Mouse (Mus musculus): ENCODE measurements around the gene Fscn2. TPM values are rescaled to one million over a fixed set of nuclear protein-coding genes. Genes with fewer than 3 reads are reported as not detected.

The Fscn2 gene
- polyA plus RNA-seq, 1 experiment, result not detected

DNA sequence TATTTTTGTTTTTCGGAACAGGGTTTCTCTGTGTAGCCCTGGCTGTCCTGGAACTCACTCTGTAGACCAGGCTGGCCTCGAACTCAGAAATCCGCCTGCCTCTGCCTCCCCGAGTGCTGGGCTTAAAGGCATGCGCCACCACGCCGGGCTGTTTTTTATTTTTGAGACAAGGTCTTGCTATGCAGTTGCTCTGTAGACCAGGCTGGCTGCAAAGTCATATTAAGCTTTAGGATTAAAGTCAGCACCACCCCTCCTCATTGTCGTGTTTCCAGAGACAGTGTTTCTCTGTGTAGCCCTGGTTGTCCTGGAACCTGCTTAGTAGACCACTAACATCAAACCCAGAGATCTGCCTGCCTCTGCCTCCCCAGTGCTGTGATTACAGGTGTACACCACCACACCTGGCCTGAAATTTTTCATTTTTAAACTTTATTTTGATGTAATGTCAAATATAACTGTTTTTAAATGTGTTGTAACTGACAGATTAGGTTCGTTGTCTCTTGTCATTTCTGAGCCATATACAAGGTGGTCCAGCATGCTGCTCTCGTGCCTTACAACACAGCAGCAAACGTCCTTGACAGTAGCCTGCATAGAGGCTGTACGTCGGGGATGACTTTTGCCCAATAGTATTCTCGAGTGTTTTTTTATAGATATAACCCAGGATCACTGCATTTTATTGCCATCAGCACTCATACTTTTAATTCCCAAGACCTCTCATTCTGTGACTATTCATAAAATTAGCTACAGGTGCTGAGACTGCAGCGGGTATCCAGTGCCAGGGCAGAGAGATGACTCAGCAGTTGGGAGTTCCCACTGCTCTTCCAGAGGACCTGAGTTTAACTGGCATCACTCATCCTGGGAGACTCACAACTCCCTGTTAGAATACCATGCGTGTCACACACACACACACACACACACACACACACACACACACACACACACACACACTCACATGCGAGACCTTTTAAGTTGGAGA lies 6.7 kb upstream of the Fscn2 start:
- Histone ChIP-seq H3K36me3 (ENCODE audit: control insufficient read depth, insufficient read depth, low read length) (no peaks in the 10 kb centered on the region), H3K27ac (ENCODE audit: insufficient read depth, low read depth, low read length) (peak overlapping the region; percentile 18; the same call in 1 of the 2 replicates), H3K27me3 (ENCODE audit: control insufficient read depth, insufficient read depth, low read length) (no peaks in the 10 kb centered on the region), H3K4me1 (ENCODE audit: control insufficient read depth, insufficient read depth, insufficient read length, low read length) (peaks cover 37% of the 10 kb centered on the region), H3K4me3 (ENCODE audit: low read depth, low read length) (no peak overlapping the region)
- TF ChIP-seq POLR2A (IDR thresholded peaks at IDR 0.05; ENCODE audit: low read depth, low read length), result no peak
- no peak for TF ChIP-seq CTCF (IDR thresholded peaks at IDR 0.05; ENCODE audit: extremely low read depth, insufficient read length, insufficient replicate concordance, low read depth, low read length)
- WGBS, result 69% methylated on average over 17 of the region's 17 CpGs

DNA sequence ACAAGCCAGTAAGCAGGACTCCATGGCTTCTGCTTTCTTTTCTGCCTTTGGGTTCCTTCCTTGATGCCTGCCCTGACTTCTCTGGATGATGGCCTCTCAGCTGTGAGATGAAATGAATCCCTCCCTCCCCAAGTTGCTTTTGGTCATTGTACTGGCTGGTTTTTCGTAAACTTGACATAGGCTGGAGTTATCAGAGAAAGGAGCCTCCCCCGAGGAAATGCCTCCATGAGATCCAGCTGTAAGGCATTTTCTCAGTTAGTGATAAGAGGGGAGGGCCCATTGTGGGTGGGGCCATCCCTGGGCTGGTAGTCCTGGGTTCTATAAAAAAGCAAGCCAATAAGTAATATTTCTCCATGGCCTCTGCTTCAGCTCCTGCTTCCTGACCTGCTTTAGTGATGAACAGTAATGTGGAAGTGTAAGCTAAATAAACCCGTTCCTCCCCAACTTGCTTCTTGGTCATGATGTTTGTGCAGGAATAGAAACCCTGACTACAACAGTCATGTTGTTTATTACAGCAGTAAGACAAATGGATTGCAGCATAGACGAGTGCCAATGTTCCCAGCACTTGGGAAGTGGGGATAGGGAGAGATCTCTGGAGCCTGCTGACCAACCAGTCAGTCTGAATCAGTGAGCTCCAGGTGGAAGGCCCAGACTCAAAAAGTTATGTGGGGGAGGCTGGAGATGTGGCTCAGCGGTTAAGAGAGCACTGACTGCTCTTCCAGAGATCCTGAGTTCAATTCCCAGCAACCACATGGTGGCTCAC lies 5.9 kb upstream of the Fscn2 start:
- Histone ChIP-seq H3K4me1 (ENCODE audit: control insufficient read depth, insufficient read depth, insufficient read length, low read length) (peaks cover 41% of the 10 kb centered on the region), H3K27ac (ENCODE audit: insufficient read depth, low read depth, low read length) (0 out of 2 replicates have a peak overlapping the region, but pooled peaks have one; percentile 18), H3K27me3 (ENCODE audit: control insufficient read depth, insufficient read depth, low read length) (no peaks in the 10 kb centered on the region), H3K36me3 (ENCODE audit: control insufficient read depth, insufficient read depth, low read length) (no peaks in the 10 kb centered on the region), H3K4me3 (ENCODE audit: low read depth, low read length) (no peak overlapping the region)
- TF ChIP-seq CTCF (IDR thresholded peaks at IDR 0.05; ENCODE audit: extremely low read depth, insufficient read length, insufficient replicate concordance, low read depth, low read length) (no peak), POLR2A (IDR thresholded peaks at IDR 0.05; ENCODE audit: low read depth, low read length) (no peak)
- WGBS, result 46% methylated on average over 5 of the region's 5 CpGs

DNA sequence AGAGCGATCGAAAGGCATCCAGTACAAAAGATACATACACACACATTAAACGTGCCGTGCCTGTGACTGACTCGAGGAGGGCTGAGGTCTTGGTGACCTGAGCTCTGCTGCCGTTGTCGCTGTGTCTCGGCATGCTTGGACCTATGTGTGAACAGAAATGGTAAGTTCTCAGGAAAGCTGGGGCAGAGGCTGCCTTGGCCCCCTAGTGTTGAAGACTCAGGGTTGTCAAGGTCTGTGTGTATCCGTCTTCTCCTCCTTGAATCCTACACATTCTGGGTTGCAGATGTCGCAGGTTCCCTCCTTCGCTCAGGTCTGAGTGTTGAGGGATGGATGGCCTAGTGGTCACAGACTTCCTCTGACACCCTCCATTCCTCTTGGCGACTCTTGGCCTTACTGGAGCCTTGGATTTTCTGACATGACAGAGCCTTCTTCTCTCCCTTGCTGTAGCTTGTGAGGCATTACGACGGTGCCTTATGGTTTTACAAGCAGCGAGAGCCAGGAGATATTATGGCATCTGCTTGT lies 5.0 kb upstream of the Fscn2 start:
- 92% methylated on average over 15 of the region's 15 CpGs for WGBS
- no peak overlapping the region for H3K27ac ChIP-seq (ENCODE audit: insufficient read depth, low read depth, low read length)

DNA sequence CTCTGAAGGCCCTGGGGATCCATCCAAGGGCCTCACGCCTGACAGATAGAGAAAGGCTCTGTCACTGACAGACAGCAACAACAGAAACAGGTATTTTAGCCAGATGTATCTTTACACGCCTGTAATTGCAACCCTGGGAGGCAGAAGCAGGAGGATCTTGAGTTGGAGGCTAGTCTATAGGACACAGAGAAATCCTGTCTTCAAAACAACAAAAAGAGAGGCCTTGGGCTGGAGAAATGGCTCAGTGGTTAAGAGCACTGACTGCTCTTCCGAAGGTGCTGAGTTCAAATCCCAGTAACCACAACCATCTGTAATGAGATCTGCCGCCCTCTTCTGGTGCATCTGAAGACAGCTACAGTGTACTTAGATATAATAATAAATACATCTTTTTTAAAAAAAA lies 4.4 kb upstream of the Fscn2 start:
- Histone ChIP-seq H3K4me1 (ENCODE audit: control insufficient read depth, insufficient read depth, insufficient read length, low read length) (peaks cover 30% of the 10 kb centered on the region), H3K36me3 (ENCODE audit: control insufficient read depth, insufficient read depth, low read length) (no peaks in the 10 kb centered on the region), H3K27me3 (ENCODE audit: control insufficient read depth, insufficient read depth, low read length) (no peaks in the 10 kb centered on the region), H3K4me3 (ENCODE audit: low read depth, low read length) (no peak overlapping the region), H3K27ac (ENCODE audit: insufficient read depth, low read depth, low read length) (no peak overlapping the region)
- 96% methylated on average over 4 of the region's 4 CpGs for WGBS
- TF ChIP-seq CTCF (IDR thresholded peaks at IDR 0.05; ENCODE audit: extremely low read depth, insufficient read length, insufficient replicate concordance, low read depth, low read length) (no peak), POLR2A (IDR thresholded peaks at IDR 0.05; ENCODE audit: low read depth, low read length) (no peak)

More for the DNA sequence above, 5.0 kb upstream of the Fscn2 start:
- H3K36me3 ChIP-seq (ENCODE audit: control insufficient read depth, insufficient read depth, low read length), result no peaks in the 10 kb centered on the region
- H3K4me1 ChIP-seq (ENCODE audit: control insufficient read depth, insufficient read depth, insufficient read length, low read length), result peaks cover 33% of the 10 kb centered on the region
- H3K27me3 ChIP-seq (ENCODE audit: control insufficient read depth, insufficient read depth, low read length), result no peaks in the 10 kb centered on the region
- TF ChIP-seq POLR2A (IDR thresholded peaks at IDR 0.05; ENCODE audit: low read depth, low read length) (no peak), CTCF (IDR thresholded peaks at IDR 0.05; ENCODE audit: extremely low read depth, insufficient read length, insufficient replicate concordance, low read depth, low read length) (no peak)
- H3K4me3 ChIP-seq (ENCODE audit: low read depth, low read length), result no peak overlapping the region

DNA sequence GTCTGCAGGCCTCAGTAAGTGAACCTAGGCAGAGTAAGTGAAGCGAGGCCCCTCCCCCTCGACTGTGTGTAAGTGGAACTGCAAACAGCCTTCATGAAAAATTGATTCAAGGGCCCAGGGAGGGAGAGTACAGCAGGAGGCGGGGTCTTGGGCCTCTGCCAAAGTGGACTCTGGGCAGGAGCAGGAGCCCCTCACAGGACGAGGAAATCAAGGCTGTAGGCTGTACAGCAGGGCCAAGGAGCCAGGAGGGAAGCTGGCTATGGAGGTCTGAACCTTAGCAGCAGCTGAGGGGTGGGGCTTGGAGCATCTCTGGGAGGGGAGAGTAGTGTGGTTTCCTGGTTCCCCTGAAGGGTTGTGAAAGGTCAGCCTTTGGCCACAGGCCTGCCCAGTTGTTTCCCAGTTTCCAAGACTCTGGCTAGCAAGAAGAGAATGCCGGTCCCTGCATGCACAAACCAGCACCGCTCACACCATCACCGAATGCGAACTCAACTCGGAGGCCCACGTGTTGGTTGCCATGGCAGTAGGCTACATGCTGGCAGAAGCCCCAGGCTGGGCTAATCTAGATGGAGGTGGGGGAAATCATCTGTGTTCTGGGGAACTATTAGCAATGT lies 3.4 kb upstream of the Fscn2 start:
- H3K36me3 ChIP-seq (ENCODE audit: control insufficient read depth, insufficient read depth, low read length), result no peaks in the 10 kb centered on the region
- TF ChIP-seq CTCF (IDR thresholded peaks at IDR 0.05; ENCODE audit: extremely low read depth, insufficient read length, insufficient replicate concordance, low read depth, low read length) (no peak), POLR2A (IDR thresholded peaks at IDR 0.05; ENCODE audit: low read depth, low read length) (no peak)

DNA sequence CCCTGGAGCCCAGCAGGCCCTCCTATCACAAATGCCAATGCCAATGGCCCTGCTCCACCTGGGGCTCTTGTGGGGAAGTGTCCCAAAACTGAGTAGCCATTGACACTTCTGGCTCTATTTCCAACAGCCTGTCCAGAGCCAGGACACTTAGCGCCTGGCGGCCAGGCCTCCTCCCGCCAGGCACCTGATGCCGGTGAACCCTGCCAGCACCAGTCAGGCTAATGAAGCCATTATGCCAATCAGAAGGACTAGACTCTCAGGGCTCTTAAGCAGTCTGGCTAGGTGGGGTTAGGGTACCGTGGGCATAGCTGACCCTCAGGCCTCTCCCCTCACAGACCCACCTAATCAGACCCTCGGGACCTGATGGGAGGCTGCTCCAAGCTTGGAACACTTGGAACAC lies 1.9 kb upstream of the Fscn2 start:
- Histone ChIP-seq H3K27ac (ENCODE audit: insufficient read depth, low read depth, low read length) (no peak overlapping the region), H3K36me3 (ENCODE audit: control insufficient read depth, insufficient read depth, low read length) (no peaks in the 10 kb centered on the region), H3K4me3 (ENCODE audit: low read depth, low read length) (no peak overlapping the region), H3K4me1 (ENCODE audit: control insufficient read depth, insufficient read depth, insufficient read length, low read length) (peaks cover 12% of the 10 kb centered on the region; the same call in 1 of the 2 replicates), H3K27me3 (ENCODE audit: control insufficient read depth, insufficient read depth, low read length) (no peaks in the 10 kb centered on the region)
- WGBS, result 84% methylated on average over 6 of the region's 6 CpGs
- no peak for TF ChIP-seq CTCF (IDR thresholded peaks at IDR 0.05; ENCODE audit: extremely low read depth, insufficient read length, insufficient replicate concordance, low read depth, low read length)
- no peak for TF ChIP-seq POLR2A (IDR thresholded peaks at IDR 0.05; ENCODE audit: low read depth, low read length)

More for the DNA sequence above, 3.4 kb upstream of the Fscn2 start:
- Histone ChIP-seq H3K27ac (ENCODE audit: insufficient read depth, low read depth, low read length) (no peak overlapping the region), H3K4me1 (ENCODE audit: control insufficient read depth, insufficient read depth, insufficient read length, low read length) (peaks cover 24% of the 10 kb centered on the region), H3K4me3 (ENCODE audit: low read depth, low read length) (no peak overlapping the region), H3K27me3 (ENCODE audit: control insufficient read depth, insufficient read depth, low read length) (no peaks in the 10 kb centered on the region)
- WGBS, result 35% methylated on average over 10 of the region's 10 CpGs

Data from small intestine, adult 2 months (tissue).